Mouse (Mus musculus): ENCODE results near the gene Calu. TPM values are rescaled to one million over a fixed set of nuclear protein-coding genes. Genes with fewer than 3 reads are reported as not detected.
A peak's percentile ranks its signal among the peaks of the same experiment; 100 is the strongest.
"Not testable (repeated sequence)": the region's sequence is repeated elsewhere in the genome, so short reads cannot be mapped to it uniquely, and the experiment has no call there.

Gene Calu
- total RNA-seq (2021) = 10 to 100 TPM; 89.6 to 95.9 TPM
- long read RNA-seq, experiment 1, transcript Calu-201 (7 exons, 3,229 nt) = major isoform, 49 of 89 reads
- long read RNA-seq, experiment 1, transcript Calu-202 (7 exons, 2,670 nt) = minor isoform, 28 of 89 reads
- long read RNA-seq, experiment 1, partial matches to known transcripts = 6 of 89 reads
- long read RNA-seq, experiment 1, other reads (novel, unspliced or antisense) = 6 of 89 reads
- long read RNA-seq, experiment 2, transcript Calu-201 (7 exons, 3,229 nt) = major isoform, 63 of 99 reads
- long read RNA-seq, experiment 2, transcript Calu-202 (7 exons, 2,670 nt) = minor isoform, 26 of 99 reads
- long read RNA-seq, experiment 2, partial matches to known transcripts = 2 of 99 reads
- long read RNA-seq, experiment 2, other reads (novel, unspliced or antisense) = 8 of 99 reads

DNA sequence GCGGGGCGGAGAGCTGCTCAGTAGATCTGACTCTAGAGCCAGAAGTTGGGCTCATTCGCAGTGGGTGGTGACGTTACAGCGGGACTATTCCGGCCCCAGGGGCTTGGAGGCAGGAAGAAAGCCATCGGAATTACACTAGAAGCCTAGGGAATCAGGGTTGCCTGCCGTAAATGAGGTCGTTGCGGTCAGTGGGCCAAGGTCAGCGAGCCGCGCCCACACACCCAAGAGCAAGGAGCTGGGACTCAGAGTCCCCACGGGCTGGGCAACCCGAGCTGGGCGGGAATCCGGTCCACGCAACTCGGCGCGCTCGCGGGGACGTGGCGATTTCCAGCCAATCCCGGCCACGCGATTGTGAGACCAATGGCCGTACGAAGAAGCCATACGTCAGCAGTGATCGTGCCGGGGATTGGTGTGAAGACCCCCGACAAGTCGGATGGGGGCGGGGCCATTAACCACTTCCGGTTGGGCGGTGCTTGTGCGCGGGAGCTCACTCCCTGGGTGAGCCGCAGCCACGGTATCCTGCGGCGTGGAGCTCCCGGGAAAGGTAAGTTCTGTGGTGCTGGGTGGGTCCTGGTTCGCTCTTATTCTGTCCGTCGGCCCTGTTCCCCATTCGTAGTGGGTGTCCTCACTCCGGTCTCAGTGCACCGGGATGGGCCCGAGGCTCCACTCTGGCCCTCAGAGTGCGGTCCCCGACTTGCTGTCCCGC lies at the start of gene Calu:
TSS of gene Calu (plus strand) at position 405 of the 706 bp plus-strand sequence.
- peak; percentile 97 to 99 for DNase-seq (ENCODE audit: low spot score in 2 of 2)

DNA sequence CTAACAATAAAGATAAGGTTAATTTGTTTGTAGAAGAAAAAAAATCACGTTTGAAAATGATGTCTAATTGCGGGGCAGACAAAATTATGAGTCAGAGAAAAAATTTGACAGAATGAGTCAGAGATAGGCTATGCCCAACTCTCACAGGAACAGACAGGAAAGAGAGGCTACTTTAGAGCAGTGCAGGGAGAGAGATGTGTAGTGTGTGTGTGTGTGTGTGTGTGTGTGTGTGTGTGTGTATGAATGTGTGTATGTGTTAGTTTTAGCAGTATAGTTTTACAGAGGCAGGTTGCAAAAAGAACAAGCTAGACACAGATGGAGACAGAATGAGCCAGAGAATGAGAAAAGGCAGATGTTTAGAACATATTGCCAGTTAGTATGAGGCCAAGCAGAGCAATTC lies 48.8 kb upstream of the Calu start:
- DNase-seq (ENCODE audit: low spot score in 2 of 2) = peak in 1 of 2 experiments; percentile 24

DNA sequence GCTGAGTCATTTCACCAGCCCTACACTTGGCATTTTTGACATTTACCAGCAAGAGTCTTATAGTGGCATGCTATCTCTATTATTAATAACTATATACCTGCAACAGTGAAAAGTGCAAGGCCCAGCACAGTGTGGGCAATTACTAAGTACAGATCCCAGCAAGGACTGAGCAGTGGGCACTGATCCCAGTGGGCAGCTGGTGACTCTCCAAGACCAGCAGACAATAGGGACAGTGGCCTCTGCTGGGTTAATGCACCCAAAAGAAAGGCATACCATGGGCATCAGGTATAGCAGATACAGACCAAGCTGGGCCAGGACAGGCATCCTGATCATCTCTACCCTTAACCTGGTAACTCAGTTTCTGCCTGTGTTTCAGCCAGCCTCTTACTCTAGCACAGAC lies 44.6 kb upstream of the Calu start:
- DNase-seq (ENCODE audit: low spot score in 2 of 2) = no peak

DNA sequence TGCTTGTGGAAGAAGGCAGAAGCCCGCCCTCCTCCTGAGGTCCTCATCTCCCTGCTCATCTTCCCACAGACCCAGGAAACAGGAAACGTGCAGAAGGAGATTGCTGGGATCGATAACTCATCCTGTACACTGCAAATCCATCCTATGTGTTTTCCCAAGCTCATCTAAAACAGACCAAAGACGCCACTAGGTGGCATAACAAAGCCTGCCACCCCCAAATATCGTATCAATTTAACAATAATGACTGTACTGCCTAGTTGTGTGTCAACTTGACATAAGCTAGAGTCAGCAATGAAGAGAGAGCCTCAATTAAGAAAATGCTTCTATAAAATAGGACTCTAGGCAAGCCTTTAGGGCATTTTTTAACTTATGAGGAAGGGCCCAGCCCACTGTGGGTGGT lies 44.1 kb upstream of the Calu start:
- DNase-seq (ENCODE audit: low spot score in 2 of 2) = no peak

DNA sequence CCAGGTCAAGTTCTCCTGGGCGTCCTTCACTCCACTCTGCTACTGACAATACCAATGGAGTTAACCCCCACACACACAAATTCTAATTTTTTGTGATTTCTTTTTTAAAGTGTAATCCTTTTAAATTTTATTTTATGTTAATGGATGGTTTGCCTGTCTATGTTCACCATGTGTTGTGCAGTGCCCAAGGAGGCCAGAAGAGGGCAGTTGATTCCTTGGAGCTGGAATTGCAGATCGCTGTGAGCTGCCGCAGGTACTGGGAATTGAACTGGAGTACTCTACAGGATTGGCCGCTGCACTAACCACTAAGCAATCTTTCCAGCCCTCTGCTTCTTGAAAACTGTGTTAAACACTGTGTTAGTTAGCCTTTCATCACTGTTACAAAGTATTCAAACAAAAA lies 42.4 kb upstream of the Calu start:
- DNase-seq (ENCODE audit: low spot score in 2 of 2) = no peak

DNA sequence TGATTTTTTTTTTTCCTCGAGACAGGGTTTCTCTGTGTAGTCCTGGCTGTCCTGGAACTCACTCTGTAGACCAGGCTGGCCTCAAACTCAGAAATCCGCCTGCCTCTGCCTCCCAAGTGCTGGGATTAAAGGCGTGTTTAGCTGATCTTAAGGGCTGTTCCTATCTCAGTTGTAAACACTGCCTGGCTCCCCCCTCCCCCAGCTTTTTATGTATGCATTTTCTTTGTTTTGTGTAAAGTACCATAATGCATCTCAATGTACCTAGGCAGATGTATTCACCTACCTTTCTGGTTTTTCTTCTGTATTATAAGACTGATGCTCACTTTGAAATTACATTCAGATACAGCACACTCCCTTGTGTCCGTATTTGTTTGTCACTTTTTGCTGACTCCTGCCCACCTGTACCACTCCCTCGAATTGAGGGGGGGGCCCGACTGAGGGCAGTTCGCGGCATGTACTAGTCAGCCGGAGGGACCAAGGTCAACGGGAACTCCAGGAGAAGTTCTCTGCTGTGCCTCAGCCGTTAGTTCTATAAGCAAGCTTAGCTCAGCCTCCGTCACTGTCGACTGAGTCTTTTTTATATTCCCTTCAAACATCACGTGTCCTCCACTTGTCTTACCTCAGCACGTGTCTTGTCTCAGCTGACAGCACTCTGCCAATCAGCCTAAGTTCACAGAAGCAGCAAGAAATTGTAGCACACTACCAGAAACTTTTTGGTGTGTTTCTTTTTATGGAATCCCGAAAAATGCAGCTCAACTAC lies 38.8 kb upstream of the Calu start:
- no peak for DNase-seq (ENCODE audit: low spot score in 2 of 2)

DNA sequence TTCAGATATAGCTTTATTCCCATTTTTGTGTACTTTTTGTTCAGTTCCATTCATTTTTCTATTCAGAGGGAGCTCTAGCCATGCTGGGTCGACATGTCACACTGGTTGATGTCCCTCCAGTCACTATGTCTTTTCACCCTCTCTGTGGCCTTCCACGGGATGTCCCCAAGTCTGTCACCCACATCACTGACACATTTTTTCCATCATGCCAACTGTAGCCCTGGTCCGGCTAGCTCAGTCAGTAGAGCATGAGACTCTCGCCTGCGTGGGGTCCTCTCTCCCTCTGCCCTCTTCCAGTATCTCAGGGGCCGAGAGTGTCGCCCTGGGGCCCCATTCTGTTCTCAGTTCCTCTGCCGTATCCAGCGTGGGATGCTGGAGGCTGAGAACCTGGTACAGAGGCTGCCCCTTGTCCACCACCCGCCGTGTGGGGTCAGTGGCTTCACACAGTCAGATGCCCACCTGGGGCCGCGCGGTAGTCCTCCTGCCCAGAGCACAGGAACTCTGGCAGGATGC lies 34.1 kb upstream of the Calu start:
- no peak for DNase-seq (ENCODE audit: low spot score in 2 of 2)

DNA sequence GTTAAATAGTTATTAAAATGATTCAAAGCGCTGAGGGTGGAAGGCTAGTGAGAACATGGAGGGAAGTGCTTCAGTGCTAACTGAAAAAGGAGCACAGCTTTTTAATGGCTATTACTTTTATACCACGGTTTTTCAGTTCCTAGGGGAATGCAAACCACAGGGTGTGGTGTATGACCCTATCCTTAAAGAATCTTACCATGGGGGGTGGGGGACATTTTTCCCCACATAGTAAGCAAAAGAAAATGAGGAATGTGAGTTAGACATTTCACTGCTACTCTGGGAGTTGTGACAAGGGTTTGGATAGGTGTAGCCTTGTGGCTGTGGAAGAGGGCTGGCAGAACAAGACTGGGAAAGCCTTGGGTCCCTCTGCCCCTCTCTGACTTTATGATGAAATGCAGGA lies 30.6 kb upstream of the Calu start:
- DNase-seq (ENCODE audit: low spot score in 2 of 2) = no peak

DNA sequence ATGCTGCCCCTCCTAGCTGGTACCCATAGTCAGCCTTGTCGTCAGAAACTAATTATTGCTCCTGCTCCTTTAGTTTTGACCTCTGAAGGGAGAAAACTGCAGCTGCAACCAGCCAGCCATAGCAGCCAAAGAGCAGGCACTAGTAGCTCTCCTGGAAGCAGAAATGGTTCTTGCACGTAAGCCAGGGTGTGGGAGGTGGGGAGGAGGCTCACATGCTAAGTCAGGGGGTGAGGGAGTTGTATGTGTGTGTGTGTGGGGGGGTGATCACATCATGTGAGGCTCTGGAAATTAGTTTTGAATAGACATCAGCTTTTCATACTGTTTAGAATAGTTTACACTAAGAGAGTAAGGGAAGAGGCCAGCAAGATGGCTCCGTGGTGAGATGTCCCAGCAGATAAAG lies 29.9 kb upstream of the Calu start:
- no peak for DNase-seq (ENCODE audit: low spot score in 2 of 2)

DNA sequence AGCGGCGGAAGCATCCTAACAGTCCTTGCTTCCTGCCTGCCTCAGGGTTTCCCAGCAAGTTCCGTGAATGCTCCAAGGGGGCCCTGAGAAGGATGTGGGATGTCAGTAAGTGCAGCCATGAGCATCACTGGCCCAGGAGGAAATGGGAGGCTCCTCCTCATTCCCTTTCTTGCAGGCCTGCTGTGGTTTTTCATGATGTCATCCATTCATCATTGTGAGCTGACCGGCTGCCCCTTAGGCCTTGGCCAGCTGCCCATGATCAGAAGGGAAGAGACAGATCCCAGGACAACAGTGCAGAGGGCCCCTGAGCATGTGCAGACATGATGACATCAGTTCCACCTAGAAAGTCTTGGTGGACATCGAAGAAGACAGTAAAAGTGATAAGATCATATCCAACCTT lies 29.0 kb upstream of the Calu start, which contains the start of gene Fam71f1:
TSS of gene Fam71f1 (plus strand) at position 262 of the 400 bp plus-strand sequence.
- DNase-seq (ENCODE audit: low spot score in 2 of 2) = no peak

DNA sequence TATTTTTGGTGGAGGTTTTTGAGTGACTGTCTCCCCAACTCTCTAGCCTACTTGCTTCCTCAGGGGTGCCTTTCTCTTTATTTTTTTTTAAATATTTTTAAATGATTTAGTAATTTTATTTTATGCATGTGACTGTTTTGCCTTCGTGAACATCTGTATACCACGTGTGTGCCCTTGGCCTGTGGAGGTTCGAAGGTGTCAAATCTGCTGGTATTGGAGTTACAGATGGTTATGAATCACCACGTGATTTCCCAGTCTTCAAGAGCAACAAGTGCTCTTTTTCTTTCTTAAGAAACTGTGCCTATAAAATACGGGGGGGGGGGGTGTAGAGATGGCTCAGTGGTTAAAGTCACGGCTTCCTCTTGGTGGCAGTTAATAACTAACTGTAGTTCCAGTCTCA lies 26.3 kb upstream of the Calu start:
- no peak for DNase-seq (ENCODE audit: low spot score in 2 of 2)

DNA sequence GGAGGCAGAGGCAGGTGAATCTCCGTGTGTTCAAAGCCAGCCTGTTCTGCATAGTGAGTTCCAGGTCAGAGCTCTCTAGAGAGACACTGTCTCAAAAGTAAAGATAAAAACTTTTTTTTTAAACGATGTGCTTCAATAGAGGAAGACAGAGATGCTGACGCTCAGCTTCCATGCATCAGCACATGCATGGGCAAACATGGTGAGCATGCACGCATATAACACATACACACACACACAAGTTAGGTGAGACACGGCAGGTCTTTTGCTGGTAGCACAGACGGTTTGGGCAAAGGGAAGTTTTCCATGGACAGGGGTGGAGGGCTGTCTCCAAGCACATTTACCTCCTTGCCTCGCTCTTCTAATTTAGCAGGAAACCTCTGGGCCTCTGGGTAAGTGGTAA lies 25.7 kb upstream of the Calu start:
- DNase-seq (ENCODE audit: low spot score in 2 of 2) = no peak

DNA sequence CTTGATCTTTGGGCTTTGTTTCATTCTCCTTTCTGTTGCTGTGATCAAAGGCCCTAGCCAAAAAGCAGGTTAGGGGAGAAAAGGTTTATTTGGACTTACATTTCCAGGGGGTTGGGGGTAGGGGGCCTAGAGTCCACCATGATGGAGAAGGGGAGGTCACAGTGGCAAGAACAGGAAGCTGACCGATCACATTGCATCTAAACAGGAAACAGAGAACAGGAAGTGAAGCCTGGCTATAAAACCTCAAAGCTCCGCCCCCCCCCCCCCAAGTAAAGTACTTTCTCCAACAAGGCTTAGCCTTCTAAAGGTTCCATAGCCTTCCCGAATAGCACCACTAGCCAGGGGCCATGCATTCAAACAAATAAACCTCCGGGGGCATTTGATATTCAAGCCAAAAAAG lies 25.1 kb upstream of the Calu start:
- DNase-seq (ENCODE audit: low spot score in 2 of 2) = no peak

DNA sequence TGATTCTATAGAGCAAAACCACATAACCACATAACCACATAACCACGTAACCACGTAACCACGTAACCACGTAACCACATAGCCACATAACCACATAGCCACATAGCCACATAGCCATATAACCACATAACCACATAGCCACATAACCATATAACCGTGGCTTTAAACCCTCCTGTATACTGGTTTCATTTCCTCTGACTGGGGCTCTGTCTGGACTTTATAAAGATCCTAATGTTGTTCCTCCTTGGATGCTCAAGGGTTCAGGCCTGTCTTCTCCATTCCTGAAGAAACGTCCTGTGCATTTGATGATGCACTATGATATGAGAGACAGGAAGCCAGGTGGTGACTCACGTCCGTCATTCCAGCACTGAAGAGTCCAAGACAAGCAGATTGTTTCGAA lies 20.9 kb upstream of the Calu start:
- no peak for DNase-seq (ENCODE audit: low spot score in 2 of 2)

DNA sequence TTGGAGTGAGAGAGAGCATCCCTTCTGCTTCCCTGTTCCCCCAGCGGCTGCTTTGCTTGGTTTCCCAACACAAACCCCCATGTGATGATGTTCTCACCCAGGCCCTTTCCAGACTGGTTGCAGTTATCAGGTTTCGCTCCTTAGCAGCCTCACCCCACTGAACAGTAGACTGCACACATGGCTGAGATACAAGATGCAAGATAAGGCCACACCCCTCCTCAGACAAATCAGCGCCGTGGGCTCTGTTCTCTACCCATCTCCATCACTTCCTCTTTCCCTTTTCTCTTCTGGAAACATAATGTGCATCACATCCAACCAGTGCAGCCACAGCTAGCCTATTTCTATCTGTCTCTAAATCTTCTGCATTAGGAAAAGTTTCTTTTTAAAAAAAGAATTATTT lies 18.4 kb upstream of the Calu start:
- no peak for DNase-seq (ENCODE audit: low spot score in 2 of 2)

DNA sequence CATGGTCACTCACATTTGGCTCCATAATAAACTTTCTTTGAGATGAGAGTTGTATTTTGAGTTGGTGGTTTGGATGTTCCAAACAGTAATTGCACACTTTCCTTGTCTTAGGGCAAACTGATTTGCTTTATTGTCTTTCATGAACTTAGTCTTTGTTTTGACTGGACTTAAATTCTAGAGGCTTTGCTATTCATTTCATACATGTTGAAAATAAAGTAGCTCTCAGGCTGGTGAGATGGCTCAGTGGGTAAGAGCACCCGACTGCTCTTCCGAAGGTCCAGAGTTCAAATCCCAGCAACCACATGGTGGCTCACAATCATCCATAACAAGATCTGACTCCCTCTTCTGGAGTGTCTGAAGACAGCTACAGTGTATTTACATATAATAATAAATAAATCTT lies 1.4 kb upstream of the Calu start:
- not testable (repeated sequence) for DNase-seq (ENCODE audit: low spot score in 2 of 2)

DNA sequence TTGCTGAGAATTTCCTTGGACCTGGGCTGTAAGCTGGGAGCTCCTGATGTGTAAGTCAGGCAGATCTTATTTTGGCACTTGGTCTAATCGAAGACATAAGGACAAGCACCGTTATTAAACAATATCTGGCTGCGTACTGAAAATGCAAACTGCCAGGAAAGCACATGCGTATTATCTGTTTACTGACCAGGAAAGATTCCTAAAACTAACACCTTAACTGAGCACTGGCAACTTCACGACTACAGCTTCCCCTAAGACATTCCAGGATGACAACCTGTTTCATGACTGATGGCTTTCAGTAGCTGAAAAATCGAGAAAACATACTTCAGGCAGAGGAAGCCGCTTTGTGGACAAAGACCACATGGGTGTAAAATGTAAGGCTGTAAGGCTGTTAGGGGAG lies 680 bp upstream of the Calu start:
- DNase-seq (ENCODE audit: low spot score in 2 of 2) = peak in 1 of 2 experiments; percentile 2

DNA sequence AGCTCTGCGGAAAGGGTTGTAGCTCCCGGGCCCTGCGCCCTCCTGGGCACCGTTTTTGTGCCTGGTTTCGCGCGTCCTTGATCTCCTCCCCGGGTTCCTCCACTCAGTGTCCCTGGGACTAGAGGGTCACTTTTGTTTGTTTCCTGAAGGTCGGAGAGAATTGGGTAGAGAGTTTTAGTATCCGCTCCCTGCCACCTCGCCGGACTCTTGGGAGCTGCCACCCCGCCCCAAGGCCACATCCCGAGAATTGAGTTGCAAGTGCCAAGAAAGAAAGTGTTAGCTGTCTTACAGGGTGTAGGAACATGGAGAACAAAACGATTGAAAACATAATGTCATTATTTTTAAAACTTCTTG lies 479 bp downstream of the Calu start:
- no peak for DNase-seq (ENCODE audit: low spot score in 2 of 2)

DNA sequence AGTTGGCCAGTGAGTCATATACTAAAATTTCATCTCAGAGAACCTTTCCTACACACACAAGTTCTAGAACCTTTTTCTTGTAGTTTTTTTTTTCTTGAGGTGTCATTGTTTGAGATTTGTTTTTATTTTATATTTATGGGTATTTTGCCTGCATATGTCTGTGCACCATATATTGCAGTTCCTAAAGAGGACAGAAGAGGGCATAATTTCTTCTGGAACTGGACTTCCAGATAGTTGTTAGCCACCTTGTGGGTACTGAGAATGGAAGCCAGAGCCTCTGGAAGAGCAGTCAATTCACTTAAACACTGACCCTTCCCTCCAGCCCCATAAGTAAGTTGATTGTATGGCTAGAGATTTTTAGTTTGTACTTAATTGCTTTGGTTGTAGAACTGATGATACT lies 3.7 kb downstream of the Calu start:
- no peak for DNase-seq (ENCODE audit: low spot score in 2 of 2)

DNA sequence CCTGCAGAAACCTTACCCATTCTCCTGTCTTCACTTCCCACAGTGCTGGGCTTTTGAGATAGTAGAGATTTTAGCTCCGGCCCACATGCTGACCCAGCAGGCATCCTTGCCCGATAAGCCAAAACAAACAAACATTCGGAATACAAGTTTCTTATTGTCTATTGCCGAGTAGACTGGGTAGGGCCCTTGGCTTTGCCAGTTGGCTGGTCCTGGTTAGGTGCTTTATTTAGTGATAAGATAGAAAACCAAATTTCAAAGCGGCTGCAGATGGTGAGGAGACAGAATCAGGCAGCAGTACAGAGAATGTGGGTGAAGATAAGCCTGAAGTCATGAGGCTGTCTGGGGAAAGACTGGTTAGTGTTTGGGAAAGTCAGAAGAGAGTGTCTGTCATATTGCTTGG lies 4.9 kb downstream of the Calu start:
- DNase-seq (ENCODE audit: low spot score in 2 of 2) = no peak

DNA sequence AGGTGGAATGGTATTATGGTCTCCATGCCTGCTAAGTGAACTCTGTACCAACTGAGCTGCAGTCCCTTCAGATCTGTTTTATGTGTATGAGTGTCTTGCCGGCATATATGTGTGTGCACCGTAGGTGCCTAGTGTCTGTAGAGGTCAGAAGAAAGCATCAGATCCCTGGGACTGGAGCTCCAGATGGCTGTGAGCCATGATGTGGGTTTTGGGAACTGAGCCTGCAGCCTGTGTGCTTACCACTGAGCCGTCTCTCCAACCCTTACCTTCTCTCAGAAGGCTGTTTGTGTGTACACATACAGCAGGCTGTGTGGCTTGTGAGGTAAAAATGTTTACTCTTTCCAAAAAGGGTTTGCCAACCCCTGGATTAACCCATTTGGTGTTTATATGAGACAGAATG lies 11.5 kb downstream of the Calu start:
- no peak for DNase-seq (ENCODE audit: low spot score in 2 of 2)

DNA sequence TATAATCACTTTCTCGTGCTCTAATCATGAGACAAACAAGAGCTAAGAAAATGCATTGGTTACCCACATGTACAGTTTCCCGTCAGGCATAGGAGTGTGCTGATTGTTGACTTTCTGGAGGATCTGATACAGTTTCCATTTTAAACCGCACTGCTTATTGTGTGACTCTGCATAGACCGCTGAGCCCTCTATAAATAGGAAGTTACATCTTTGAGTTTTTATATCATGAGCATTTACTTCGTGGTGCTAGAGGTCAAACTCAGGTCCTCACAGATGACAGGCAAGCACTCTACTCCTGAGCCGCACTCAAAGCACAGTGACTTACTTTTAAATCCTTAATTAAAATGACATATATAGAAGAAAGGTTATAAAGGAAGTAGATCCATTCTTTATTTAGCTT lies 12.3 kb downstream of the Calu start:
- no peak for DNase-seq (ENCODE audit: low spot score in 2 of 2)

All from layer of hippocampus, postnatal 14 days (tissue).